Mouse (Mus musculus): ENCODE measurements at regions not wholly inside any gene's neighbourhood (a gene's known extent, or its start where the extent isn't known, plus 50 kb on each side); places are given as distances from the start of the nearest gene placed in this dataset.

GRCm38 (mm10) chr3:66519925-66520324, 223.3 kb upstream of the Veph1 start:
- DNase-seq (ENCODE audit: low spot score in 2 of 2) = no peak

GRCm38 (mm10) chr3:66518289-66518688, 221.7 kb upstream of the Veph1 start:
- no peak for DNase-seq (ENCODE audit: low spot score in 2 of 2)

GRCm38 (mm10) chr3:66515773-66516406, 219.3 kb upstream of the Veph1 start:
- DNase-seq (ENCODE audit: low spot score in 2 of 2) = no peak

GRCm38 (mm10) chr3:66514587-66514986, 217.9 kb upstream of the Veph1 start:
- DNase-seq (ENCODE audit: low spot score in 2 of 2) = no peak

- no peak for DNase-seq (ENCODE audit: low spot score in 2 of 2)
These were observed 215.8 kb upstream of the Veph1 start for GRCm38 (mm10) chr3:66512408-66512807.

- DNase-seq (ENCODE audit: low spot score in 2 of 2) = no peak
These were observed 213.8 kb upstream of the Veph1 start for GRCm38 (mm10) chr3:66510455-66510854.

- DNase-seq (ENCODE audit: low spot score in 2 of 2) = no peak
These were observed 209.5 kb upstream of the Veph1 start for GRCm38 (mm10) chr3:66506125-66506524.

- DNase-seq (ENCODE audit: low spot score in 2 of 2) = no peak
These were observed 208.9 kb upstream of the Veph1 start for GRCm38 (mm10) chr3:66505476-66506076.

GRCm38 (mm10) chr3:66504717-66505116, 208.1 kb upstream of the Veph1 start:
- no peak for DNase-seq (ENCODE audit: low spot score in 2 of 2)

GRCm38 (mm10) chr3:66503615-66504014, 207.0 kb upstream of the Veph1 start:
- DNase-seq (ENCODE audit: low spot score in 2 of 2) = no peak

- DNase-seq (ENCODE audit: low spot score in 2 of 2) = no peak
These were observed 205.2 kb upstream of the Veph1 start for GRCm38 (mm10) chr3:66501865-66502264.

- DNase-seq (ENCODE audit: low spot score in 2 of 2) = no peak
These were observed 197.9 kb upstream of the Veph1 start for GRCm38 (mm10) chr3:66494442-66495113.

- no peak for DNase-seq (ENCODE audit: low spot score in 2 of 2)
These were observed 194.2 kb upstream of the Veph1 start for GRCm38 (mm10) chr3:66490696-66491357.

GRCm38 (mm10) chr3:66488724-66489123, 192.1 kb upstream of the Veph1 start:
- no peak for DNase-seq (ENCODE audit: low spot score in 2 of 2)

- no peak for DNase-seq (ENCODE audit: low spot score in 2 of 2)
These were observed 190.0 kb upstream of the Veph1 start for GRCm38 (mm10) chr3:66486658-66487057.

GRCm38 (mm10) chr3:66486184-66486583, 189.5 kb upstream of the Veph1 start:
- DNase-seq (ENCODE audit: low spot score in 2 of 2) = no peak

- peak in 1 of 2 experiments; percentile 23 for DNase-seq (ENCODE audit: low spot score in 2 of 2)
These were observed 184.1 kb upstream of the Veph1 start for GRCm38 (mm10) chr3:66480718-66481117.

GRCm38 (mm10) chr3:66479266-66479665, 182.6 kb upstream of the Veph1 start:
- no peak for DNase-seq (ENCODE audit: low spot score in 2 of 2)

GRCm38 (mm10) chr3:66466321-66466720, 169.7 kb upstream of the Veph1 start:
- peak in 1 of 2 experiments; percentile 46 for DNase-seq (ENCODE audit: low spot score in 2 of 2)

- DNase-seq (ENCODE audit: low spot score in 2 of 2) = no peak
These were observed 168.7 kb upstream of the Veph1 start for GRCm38 (mm10) chr3:66465371-66465770.

GRCm38 (mm10) chr3:66462341-66462740, 165.7 kb upstream of the Veph1 start:
- DNase-seq (ENCODE audit: low spot score in 2 of 2) = no peak
